Comparison of ENCODE assay signal across 10 mouse cellular contexts in the genomic region with DNA sequence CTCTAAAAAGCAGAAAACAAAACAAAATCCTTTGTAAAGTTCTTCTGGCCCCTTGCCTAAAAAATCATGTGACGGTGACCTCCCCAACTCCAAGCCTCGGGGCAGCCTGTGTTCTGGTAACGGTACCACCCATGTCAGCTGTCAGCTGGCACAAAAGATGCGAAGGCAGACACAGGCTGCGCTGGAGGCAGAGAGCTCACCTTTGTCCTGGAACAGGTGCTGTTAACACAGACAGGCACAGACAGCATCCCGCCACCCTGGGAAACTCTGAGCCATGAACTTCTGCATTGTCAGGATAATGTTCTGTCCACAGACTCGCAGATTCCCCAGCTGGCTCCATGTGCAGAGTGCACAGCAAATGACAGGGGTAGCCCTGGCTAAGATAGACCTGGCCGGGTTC. TPM values are rescaled to one million over a fixed set of nuclear protein-coding genes. Genes with fewer than 3 reads are reported as not detected.
DNase-seq lines count a peak whose midpoint lies in the region; ATAC-seq and TF ChIP-seq lines count a peak whose summit lies in the region.
"Had no signal": no experiment of that assay in that cellular context is flagged by ENCODE, and none has a peak within 500 bp of the region (broad histone marks: within the 10 kb centered on the region; RNA-seq: fewer than 3 reads in every experiment).

No protein-coding gene starts in this region.

- H3ac ChIP-seq in C2C12 (ENCODE audit: control insufficient read depth, insufficient read length, low read depth), result no peak overlapping the region

- no peaks in the 10 kb centered on the region for H3K4me1 ChIP-seq in heart, embryonic 11.5 days (ENCODE audit: control insufficient read depth, insufficient read depth, low read length)
- H3K4me1 ChIP-seq in forebrain, embryonic 13.5 days, result peaks cover 12% of the 10 kb centered on the region
- H3K4me1 ChIP-seq in limb, embryonic 12.5 days (replicated peaks), result peaks cover 10% of the 10 kb centered on the region

- no peaks in the 10 kb centered on the region for H3K27me3 ChIP-seq in heart, embryonic 11.5 days (ENCODE audit: control insufficient read depth, insufficient read depth, low read length)
- no peaks in the 10 kb centered on the region for H3K27me3 ChIP-seq in C2C12 (ENCODE audit: control insufficient read depth, insufficient read depth, insufficient read length)
- no peaks in the 10 kb centered on the region for H3K27me3 ChIP-seq in forebrain, embryonic 13.5 days
- no peaks in the 10 kb centered on the region; the same call in 1 of the 2 replicates for H3K27me3 ChIP-seq in limb, embryonic 12.5 days
- H3K27me3 ChIP-seq: limb, embryonic 15.5 days had no signal

- H3K4me2 ChIP-seq in heart, embryonic 11.5 days, result peak overlapping the region; percentile 35
- H3K4me2 ChIP-seq in forebrain, embryonic 13.5 days, result peak overlapping the region; percentile 33; the same call in 1 of the 2 replicates
- H3K4me2 ChIP-seq in limb, embryonic 12.5 days, result peak overlapping the region; percentile 17; the same call in 1 of the 2 replicates
- H3K4me2 ChIP-seq: limb, embryonic 15.5 days had no signal

- no peak for DNase-seq in heart, adult 18-20 months
- no peak for DNase-seq in frontal cortex, postnatal 25 days (ENCODE audit: low spot score in 2 of 2)
- no peak for DNase-seq in spleen, postnatal 14 days (ENCODE audit: low spot score in 2 of 2)
- no peak for DNase-seq in spleen, adult 12 weeks (ENCODE audit: low spot score)
- DNase-seq: kidney, adult 11 months had no signal

- H3K79me3 ChIP-seq in C2C12 (ENCODE audit: low read depth), result no peaks in the 10 kb centered on the region

- WGBS in heart, embryonic 11.5 days (ENCODE audit: insufficient replicate concordance), result 54% methylated on average over 8 of the region's 8 CpGs
- WGBS in forebrain, embryonic 13.5 days, result 41% methylated on average over 8 of the region's 8 CpGs
- 61% methylated on average over 8 of the region's 8 CpGs for WGBS in limb, embryonic 12.5 days

- no peaks in the 10 kb centered on the region for H3K9me3 ChIP-seq in heart, embryonic 11.5 days (replicated peaks; ENCODE audit: control insufficient read depth, low read length)
- H3K9me3 ChIP-seq in forebrain, embryonic 13.5 days (replicated peaks), result no peaks in the 10 kb centered on the region
- H3K9me3 ChIP-seq in limb, embryonic 12.5 days, result no peaks in the 10 kb centered on the region
- H3K9me3 ChIP-seq: limb, embryonic 15.5 days had no signal

- no peaks in the 10 kb centered on the region for H3K36me3 ChIP-seq in heart, embryonic 11.5 days (ENCODE audit: control insufficient read depth, insufficient read depth, low read length)
- no peaks in the 10 kb centered on the region for H3K36me3 ChIP-seq in C2C12 (ENCODE audit: control insufficient read depth, insufficient read depth)
- no peaks in the 10 kb centered on the region for H3K36me3 ChIP-seq in forebrain, embryonic 13.5 days (ENCODE audit: poor library complexity, severe bottlenecking)
- no peaks in the 10 kb centered on the region for H3K36me3 ChIP-seq in limb, embryonic 12.5 days
- H3K36me3 ChIP-seq: limb, embryonic 15.5 days had no signal

- H3K4me3 ChIP-seq in heart, embryonic 11.5 days (ENCODE audit: low read depth, low read length), result no peak overlapping the region
- H3K4me3 ChIP-seq in C2C12 (ENCODE audit: insufficient read depth, poor library complexity, severe bottlenecking), result peak overlapping the region; percentile 6
- H3K4me3 ChIP-seq in forebrain, embryonic 13.5 days, result no peak overlapping the region
- 0 out of 2 replicates have a peak overlapping the region, but pooled peaks have one; percentile 0 for H3K4me3 ChIP-seq in limb, embryonic 12.5 days (replicated peaks)
- H3K4me3 ChIP-seq: limb, embryonic 15.5 days had no signal

- no peak for TF ChIP-seq CTCF in C2C12 (IDR thresholded peaks at IDR 0.05; ENCODE audit: control insufficient read depth, insufficient read depth, insufficient read length)

- 0 out of 2 replicates have a peak overlapping the region, but pooled peaks have one; percentile 18 for H3K9ac ChIP-seq in heart, embryonic 11.5 days (ENCODE audit: low read depth, low read length)
- peak overlapping the region; percentile 26; the same call in 1 of the 2 replicates for H3K9ac ChIP-seq in forebrain, embryonic 13.5 days
- peak overlapping the region; percentile 34; the same call in 1 of the 2 replicates for H3K9ac ChIP-seq in limb, embryonic 12.5 days (replicated peaks)
- H3K9ac ChIP-seq: limb, embryonic 15.5 days had no signal

- ATAC-seq in heart, embryonic 11.5 days (replicated peaks; ENCODE audit: insufficient number of reproducible peaks, low FRiP score, low TSS enrichment), result no peak
- peak; percentile 44 for ATAC-seq in forebrain, embryonic 13.5 days
- no peak for ATAC-seq in limb, embryonic 12.5 days (ENCODE audit: insufficient number of reproducible peaks, insufficient read depth, low FRiP score, low TSS enrichment, low read depth)

- no peak overlapping the region for H3K27ac ChIP-seq in heart, embryonic 11.5 days (ENCODE audit: low read depth, low read length)
- H3K27ac ChIP-seq in forebrain, embryonic 13.5 days, result peak overlapping the region; percentile 31; the same call in 1 of the 2 replicates
- H3K27ac ChIP-seq in limb, embryonic 12.5 days, result peak overlapping the region; percentile 70
- H3K27ac ChIP-seq: limb, embryonic 15.5 days had no signal

- no peaks in the 10 kb centered on the region for H3K79me2 ChIP-seq in C2C12 (ENCODE audit: control insufficient read depth, insufficient read depth)

TF ChIP-seq in C2C12, 6 proteins besides CTCF, POLR2A, EP300 and RAD21:
- TF ChIP-seq MYOD1 (IDR thresholded peaks at IDR 0.05; ENCODE audit: control insufficient read depth, insufficient read length, low read depth), result no peak
- no peak for TF ChIP-seq FOSL1 (IDR thresholded peaks at IDR 0.05; ENCODE audit: insufficient read depth, low read length, poor library complexity, severe bottlenecking)
- no peak for TF ChIP-seq CEBPB (IDR thresholded peaks at IDR 0.05; ENCODE audit: low read depth)
- no peak for TF ChIP-seq MAX (IDR thresholded peaks at IDR 0.05)
- no peak for TF ChIP-seq MYOG (IDR thresholded peaks at IDR 0.05; ENCODE audit: control insufficient read depth, extremely low read depth, insufficient read length)
- TF ChIP-seq USF1 (IDR thresholded peaks at IDR 0.05; ENCODE audit: low read depth), result no peak

RNA-seq across cellular contexts. Expression of a gene that starts 43.4 kb away (rescaled TPM):
- polyA plus RNA-seq in heart, embryonic 11.5 days (2014; fragmentation: Nextera tagmentation; extraction: Ambion mirVana), result 5.4 and 7.5 TPM in 2 replicates
- 1 to 10 TPM; 5.2 to 6.7 TPM for total RNA-seq in heart, adult 18-20 months (2021)
- 3.3 TPM for polyA plus RNA-seq in C2C12 (2012; fragmentation: generic; extraction: Trizol)
- polyA plus RNA-seq in forebrain, embryonic 13.5 days (2015; fragmentation: Nextera tagmentation; extraction: Ambion mirVana), result 7.1 and 9.2 TPM in 2 replicates
- 7.9 and 8.5 TPM in 2 replicates for polyA plus RNA-seq in limb, embryonic 12.5 days (2016; fragmentation: Nextera tagmentation; extraction: Ambion mirVana)

RNA-seq across cellular contexts. Expression of a gene that starts 59.8 kb away (rescaled TPM):
- polyA plus RNA-seq in heart, embryonic 11.5 days (2014; fragmentation: Nextera tagmentation; extraction: Ambion mirVana), result 3.0 and 3.5 TPM in 2 replicates
- under 1 TPM; 0.54 to 0.57 TPM for total RNA-seq in heart, adult 18-20 months (2021)
- 0.01 TPM for polyA plus RNA-seq in C2C12 (2012; fragmentation: generic; extraction: Trizol)
- 0.77 and 0.87 TPM in 2 replicates for polyA plus RNA-seq in forebrain, embryonic 13.5 days (2015; fragmentation: Nextera tagmentation; extraction: Ambion mirVana)
- polyA plus RNA-seq in limb, embryonic 12.5 days (2016; fragmentation: Nextera tagmentation; extraction: Ambion mirVana), result 1.2 and 1.3 TPM in 2 replicates

Comparison
In these comparisons a context has a peak if more than half of its experiments do, and no peak if none do; other contexts are left out.
1. H3K4me3 ChIP-seq: peak in C2C12 (single experiment) and limb, embryonic 12.5 days (single experiment); none in heart, embryonic 11.5 days (single experiment) and forebrain, embryonic 13.5 days (single experiment).
2. Peak in every context shown above with its lines, with median percentiles within 50 percentile points of each other: H3K4me2 ChIP-seq and H3K9ac ChIP-seq.